Mouse (Mus musculus) limb, embryonic 15.5 days (tissue): Measurements from ENCODE around the gene Zfp78. TPM values are rescaled to one million over a fixed set of nuclear protein-coding genes. Genes with fewer than 3 reads are reported as not detected.
"Not testable (repeated sequence)": the region's sequence is repeated elsewhere in the genome, so short reads cannot be mapped to it uniquely, and the experiment has no call there.

ENCODE experiments used
- ATAC-seq: fragments of 200-750 bp; cut with Nextera tagmentation; 2 replicates; pipeline ENCODE4 v1.8.0; 2017; ENCODE audit warnings: low read depth, moderate TSS enrichment; ENCODE audit not compliant: insufficient number of reproducible peaks, low FRiP score, low TSS enrichment
- H3K27ac ChIP-seq: fragments of 300-500 bp; sonication (generic); 2 replicates; pipeline ENCODE4 v1.5.1; 2015; ENCODE audit warnings: moderate library complexity, mild to moderate bottlenecking, inconsistent platforms
- H3K27me3 ChIP-seq: fragments of 300-500 bp; sonication (generic); 2 replicates; pipeline ENCODE4 v1.6.1; 2015; ENCODE audit warnings: inconsistent platforms
- H3K36me3 ChIP-seq: fragments of 300-500 bp; sonication (generic); 2 replicates; pipeline ENCODE4 v1.6.1; 2015; ENCODE audit warnings: inconsistent platforms
- H3K4me1 ChIP-seq: fragments of 300-500 bp; sonication (generic); 2 replicates; pipeline ENCODE4 v1.6.1; 2015; ENCODE audit warnings: inconsistent platforms
- H3K4me2 ChIP-seq: fragments of 300-500 bp; sonication (generic); 2 replicates; pipeline ENCODE4 v1.6.1; 2015; ENCODE audit warnings: mild to moderate bottlenecking, inconsistent platforms
- H3K4me3 ChIP-seq: fragments of 300-500 bp; sonication (generic); 2 replicates; pipeline ENCODE4 v1.5.1; 2015; ENCODE audit warnings: mild to moderate bottlenecking, inconsistent platforms
- H3K9ac ChIP-seq: fragments of 300-500 bp; sonication (generic); 2 replicates; pipeline ENCODE4 v1.6.1; 2015; ENCODE audit warnings: inconsistent platforms
- H3K9me3 ChIP-seq: fragments of 300-500 bp; sonication (generic); 2 replicates; pipeline ENCODE4 v1.6.1; 2016; ENCODE audit warnings: inconsistent platforms
- WGBS: fragments of 180-500 bp; shearing (Covaris S2); methylation state at CpG from one replicate; pipeline ENCODE4 v1.1.7; 2015; 5-methylcytosine and 5-hydroxymethylcytosine counted together
- polyA plus RNA-seq: library from polyadenylated mRNA; unstranded; fragments of >200 nt; fragmentation: Nextera tagmentation; extraction: Ambion mirVana; gene quantifications from 2 replicates; pipeline ENCODE4 v1.2.1, GENCODE M21; 2015

The Zfp78 gene
- polyA plus RNA-seq, 1 experiment from 2014 or later = 2.9 TPM

DNA sequence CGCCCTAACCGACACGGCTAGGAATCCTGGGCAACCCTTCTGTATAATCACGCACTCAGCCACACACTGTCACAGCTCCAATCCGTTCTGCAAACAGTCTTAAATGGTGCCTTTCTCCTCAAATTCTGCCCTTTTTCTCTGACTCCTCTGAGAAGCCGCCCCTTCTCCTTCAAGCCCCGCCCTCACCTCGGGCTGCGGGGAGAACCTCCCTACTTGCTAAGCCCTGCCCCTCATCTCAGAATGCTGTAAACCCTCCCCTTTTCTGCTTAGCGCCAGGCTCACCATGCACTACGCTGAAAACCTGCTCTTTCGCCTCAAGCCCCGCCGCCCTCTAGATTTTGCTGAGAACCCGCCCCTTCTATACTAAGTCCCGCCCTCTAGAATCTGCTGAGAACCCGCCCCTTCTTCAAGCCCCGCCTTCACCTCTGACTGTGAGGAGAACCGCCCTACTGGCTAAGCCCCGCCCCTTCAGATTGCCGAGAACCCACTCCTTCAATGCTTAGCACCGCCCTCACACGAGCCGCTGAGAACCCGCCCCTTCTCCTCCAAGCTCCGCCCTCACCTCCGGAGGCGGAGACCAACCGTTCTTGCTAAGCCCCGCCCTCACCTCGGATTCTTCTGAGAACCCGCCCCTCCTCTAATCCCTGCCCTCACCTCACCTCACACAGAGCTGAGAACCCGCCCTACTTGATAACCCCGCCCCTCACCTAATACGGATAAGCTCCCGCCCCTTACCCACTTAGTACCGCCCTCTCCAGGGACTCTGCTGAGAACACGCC, 623 bp upstream of the Zfp78 start:
- peak overlapping the region; percentile 92 for H3K27ac ChIP-seq
- peak overlapping the region; percentile 31; the same call in 1 of the 2 replicates for H3K9ac ChIP-seq
- peak; percentile 94 for ATAC-seq
- no peaks in the 10 kb centered on the region for H3K36me3 ChIP-seq
- H3K4me1 ChIP-seq = no peaks in the 10 kb centered on the region
- WGBS = under 1% methylated on average over 38 of the region's 38 CpGs
- H3K9me3 ChIP-seq = no peaks in the 10 kb centered on the region
- peak overlapping the region; percentile 67 for H3K4me2 ChIP-seq
- H3K4me3 ChIP-seq = peak overlapping the region; percentile 61
- no peaks in the 10 kb centered on the region for H3K27me3 ChIP-seq

DNA sequence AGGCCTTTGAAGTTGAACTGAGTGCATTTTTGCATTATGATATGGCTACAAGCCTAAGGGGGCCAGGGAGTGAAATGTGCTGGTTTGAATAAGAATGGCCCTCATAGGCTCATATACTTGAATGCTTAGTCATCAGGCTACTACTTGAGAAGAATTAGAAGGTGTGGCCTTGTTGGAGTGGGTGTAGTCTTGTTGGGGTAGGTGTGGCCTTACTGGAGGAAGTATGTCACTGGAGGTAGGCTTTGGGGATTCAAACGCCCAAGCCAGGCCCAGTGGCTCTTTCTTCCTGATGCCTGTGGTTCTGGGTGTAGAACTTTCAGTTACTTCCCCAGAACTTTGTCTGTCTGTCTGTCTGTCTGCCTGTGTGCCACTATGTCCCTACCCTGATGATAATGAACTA, 1.7 kb downstream of the Zfp78 start:
- 58% methylated on average over 1 of the region's 1 CpGs for WGBS
- no peaks in the 10 kb centered on the region for H3K4me1 ChIP-seq
- H3K27ac ChIP-seq = no peak overlapping the region
- no peak for ATAC-seq
- H3K9ac ChIP-seq = no peak overlapping the region
- H3K36me3 ChIP-seq = no peaks in the 10 kb centered on the region
- H3K4me2 ChIP-seq = no peak overlapping the region
- H3K4me3 ChIP-seq = no peak overlapping the region
- H3K27me3 ChIP-seq = no peaks in the 10 kb centered on the region
- no peaks in the 10 kb centered on the region for H3K9me3 ChIP-seq

DNA sequence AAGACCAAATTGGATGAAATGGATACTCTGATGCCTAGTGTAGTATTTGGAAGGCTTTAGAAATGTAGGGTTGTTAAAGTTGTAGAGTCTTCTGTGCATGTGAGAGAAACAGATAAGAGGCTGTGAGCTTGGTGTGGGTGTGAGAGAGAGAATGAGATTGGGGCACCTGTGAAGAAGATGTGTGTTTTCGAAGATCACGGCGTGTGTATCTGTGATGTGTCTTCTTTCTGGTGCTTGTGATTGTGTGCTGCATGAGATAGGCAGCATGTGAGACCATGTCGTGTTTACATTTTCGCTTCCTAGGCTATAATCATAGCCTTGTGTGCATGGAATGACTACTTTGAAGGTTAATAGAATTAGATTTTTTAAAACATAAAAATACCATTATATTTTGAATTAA, 4.1 kb downstream of the Zfp78 start:
- no peak for ATAC-seq
- WGBS = 85% methylated on average over 5 of the region's 5 CpGs
- Histone ChIP-seq H3K27ac (no peak overlapping the region), H3K27me3 (no peaks in the 10 kb centered on the region), H3K4me2 (no peak overlapping the region), H3K4me1 (no peaks in the 10 kb centered on the region), H3K4me3 (no peak overlapping the region), H3K9me3 (no peaks in the 10 kb centered on the region), H3K36me3 (0 out of 2 replicates have a peak, but pooled peaks cover under 1% of the 10 kb centered on the region), H3K9ac (no peak overlapping the region)

DNA sequence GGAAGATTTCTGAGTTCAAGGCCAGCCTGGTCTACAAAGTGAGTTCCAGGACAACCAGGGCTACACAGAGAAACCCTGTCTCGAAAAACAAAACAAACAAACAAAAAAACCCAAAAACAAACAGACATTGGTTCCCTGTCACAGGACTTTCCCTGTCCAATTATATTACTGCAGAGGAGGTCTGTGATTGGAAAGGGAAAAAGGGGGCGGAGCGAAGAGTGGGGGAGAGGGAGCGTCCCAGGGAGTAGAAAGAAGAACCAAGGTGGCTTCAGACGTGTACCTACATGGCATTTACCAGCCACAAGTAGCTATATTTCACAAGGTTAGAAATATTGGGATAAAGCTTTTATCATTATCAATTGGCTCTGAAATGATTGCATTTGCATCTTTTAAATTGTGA, 5.1 kb downstream of the Zfp78 start:
- ATAC-seq, H3K9me3 ChIP-seq, H3K27ac ChIP-seq, H3K36me3 ChIP-seq, H3K9ac ChIP-seq, H3K4me2 ChIP-seq, H3K4me3 ChIP-seq, H3K4me1 ChIP-seq, H3K27me3 ChIP-seq: not testable (repeated sequence)
- 79% methylated on average over 5 of the region's 5 CpGs for WGBS

DNA sequence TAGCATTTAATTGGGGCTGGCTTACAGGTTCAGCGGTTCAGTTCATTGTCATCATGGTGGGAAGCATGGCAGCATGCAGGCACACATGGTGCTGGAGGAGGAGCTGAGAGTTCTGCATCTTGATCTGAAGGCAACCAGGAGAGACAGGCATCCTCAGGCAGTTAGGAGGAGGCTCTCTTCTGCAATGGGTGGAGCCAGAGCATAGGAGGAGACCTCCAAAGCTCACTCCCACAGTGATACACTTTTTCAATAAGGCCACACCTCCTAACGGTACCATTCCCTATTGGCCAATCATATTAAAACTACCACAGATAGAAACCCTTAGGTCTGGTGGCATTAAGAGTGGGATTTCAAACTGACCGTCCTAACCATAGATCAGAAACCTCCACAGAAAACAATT, 6.4 kb downstream of the Zfp78 start:
- 0 out of 2 replicates have a peak, but pooled peaks cover 4% of the 10 kb centered on the region for H3K36me3 ChIP-seq
- no peak overlapping the region for H3K9ac ChIP-seq
- H3K27ac ChIP-seq = no peak overlapping the region
- ATAC-seq = no peak
- H3K4me3 ChIP-seq = no peak overlapping the region
- no peaks in the 10 kb centered on the region for H3K27me3 ChIP-seq
- H3K4me2 ChIP-seq = no peak overlapping the region
- 75% methylated on average over 3 of the region's 3 CpGs for WGBS
- H3K4me1 ChIP-seq = no peaks in the 10 kb centered on the region
- no peaks in the 10 kb centered on the region for H3K9me3 ChIP-seq

DNA sequence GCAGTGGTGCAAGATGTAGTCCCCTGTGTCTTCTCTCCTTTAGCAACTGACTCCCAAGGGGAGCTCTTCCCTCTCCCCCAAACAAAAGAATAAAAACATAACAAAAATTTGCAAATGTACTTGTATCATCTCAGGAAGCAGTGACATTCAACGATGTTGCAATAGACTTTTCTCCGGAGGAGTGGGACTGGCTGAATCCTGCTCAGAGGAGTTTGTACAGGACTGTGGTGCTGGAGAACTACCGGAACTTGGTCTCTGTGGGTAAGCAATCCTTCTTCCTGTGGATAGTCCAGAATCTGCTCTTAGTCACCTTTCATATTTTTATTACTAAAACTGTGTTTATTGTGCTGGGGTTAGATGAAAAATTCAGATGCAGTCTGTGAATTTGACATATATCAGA, 9.9 kb downstream of the Zfp78 start:
- no peak overlapping the region for H3K27ac ChIP-seq
- no peaks in the 10 kb centered on the region for H3K4me1 ChIP-seq
- no peaks in the 10 kb centered on the region for H3K27me3 ChIP-seq
- H3K9me3 ChIP-seq = no peaks in the 10 kb centered on the region
- no peak for ATAC-seq
- 0 out of 2 replicates have a peak, but pooled peaks cover 4% of the 10 kb centered on the region for H3K36me3 ChIP-seq
- 91% methylated on average over 3 of the region's 3 CpGs for WGBS
- no peak overlapping the region for H3K4me2 ChIP-seq
- no peak overlapping the region for H3K4me3 ChIP-seq
- no peak overlapping the region for H3K9ac ChIP-seq

DNA sequence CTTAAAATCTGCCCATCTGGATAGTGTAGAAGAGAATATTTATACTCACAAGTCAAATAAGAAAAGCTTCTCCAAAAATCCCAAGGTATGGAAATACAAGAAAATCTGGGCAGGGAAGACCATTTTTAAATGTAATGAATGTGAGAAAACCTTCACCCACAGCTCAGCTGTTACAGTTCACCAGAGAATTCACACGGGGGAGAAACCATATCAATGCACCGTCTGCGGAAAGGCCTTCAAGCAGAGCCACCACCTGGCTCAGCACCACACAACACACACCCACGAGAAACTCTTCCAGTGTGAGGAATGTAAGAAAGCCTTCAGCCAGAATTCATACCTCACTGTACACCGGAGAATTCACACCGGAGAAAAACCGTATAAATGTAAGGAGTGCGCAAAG, 15.4 kb downstream of the Zfp78 start:
- no peak overlapping the region for H3K9ac ChIP-seq
- H3K4me2 ChIP-seq = no peak overlapping the region
- ATAC-seq = no peak
- 81% methylated on average over 8 of the region's 8 CpGs for WGBS
- H3K36me3 ChIP-seq = peaks cover 3% of the 10 kb centered on the region; the same call in 1 of the 2 replicates
- H3K4me3 ChIP-seq = no peak overlapping the region
- H3K4me1 ChIP-seq = peaks cover 10% of the 10 kb centered on the region
- H3K27me3 ChIP-seq = no peaks in the 10 kb centered on the region
- no peaks in the 10 kb centered on the region for H3K9me3 ChIP-seq
- H3K27ac ChIP-seq = no peak overlapping the region

DNA sequence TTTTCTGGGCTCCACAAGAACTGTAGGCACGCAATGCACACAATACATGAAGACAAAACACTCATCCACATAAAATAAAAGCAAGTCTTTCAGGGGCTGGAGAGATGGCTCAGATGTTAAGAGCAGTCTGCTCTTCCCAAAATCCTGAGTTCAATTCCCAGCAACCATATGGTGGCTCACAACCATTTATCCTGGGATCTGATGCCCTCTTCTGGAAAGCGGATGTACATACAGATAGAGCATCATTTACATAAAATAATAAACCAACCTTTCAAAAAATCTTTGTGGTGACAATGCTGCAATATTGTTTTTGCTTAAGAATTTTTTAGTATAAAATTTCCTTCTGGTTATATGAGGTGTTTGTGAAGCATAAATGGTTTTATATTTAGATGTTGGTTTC, 18.4 kb downstream of the Zfp78 start:
- Histone ChIP-seq H3K4me1 (peaks cover 14% of the 10 kb centered on the region), H3K27ac (no peak overlapping the region), H3K9ac (no peak overlapping the region), H3K27me3 (no peaks in the 10 kb centered on the region), H3K4me3 (no peak overlapping the region), H3K4me2 (no peak overlapping the region), H3K9me3 (no peaks in the 10 kb centered on the region), H3K36me3 (peaks cover 3% of the 10 kb centered on the region; the same call in 1 of the 2 replicates)
- ATAC-seq = no peak
- whole genome bisulfite sequencing = 83% methylated on average over 2 of the region's 2 CpGs

DNA sequence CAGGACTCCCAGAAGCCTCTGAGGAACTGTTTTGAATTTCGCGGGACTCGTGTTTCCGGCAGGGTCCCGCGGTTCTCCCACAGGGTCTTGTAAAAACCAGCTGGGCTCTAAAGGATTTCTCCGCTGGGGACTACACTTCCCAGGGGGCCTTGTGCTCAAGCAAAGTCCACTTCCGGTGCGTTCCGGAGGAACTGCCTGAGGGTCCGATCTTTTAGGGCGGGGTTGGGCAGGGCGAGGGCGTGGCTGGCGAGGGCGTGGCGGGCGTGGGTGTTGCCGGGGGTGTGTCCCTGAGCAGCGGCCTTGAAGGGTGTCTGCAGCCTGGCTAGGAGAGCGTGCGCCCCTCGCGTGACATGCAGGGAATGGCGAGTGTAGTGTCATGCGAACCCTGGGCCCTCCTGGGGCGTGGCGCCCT, 20.0 kb downstream of the Zfp78 start, which contains the start of gene Zfp28:
TSS of gene Zfp28 (plus strand) at position 252 of the 412 bp plus-strand sequence.
- ATAC-seq = peak; percentile 96
- under 1% methylated on average over 28 of the region's 28 CpGs for WGBS
- H3K9ac ChIP-seq = peak within 1 kb of the TSS; percentile 61
- peak within 1 kb of the TSS; percentile 27; the same call in 1 of the 2 replicates for H3K27ac ChIP-seq
- H3K4me3 ChIP-seq = peak within 1 kb of the TSS; percentile 67
- H3K27me3 ChIP-seq = no peaks in the 10 kb centered on the region
- peak within 1 kb of the TSS; percentile 86 for H3K4me2 ChIP-seq
- no peaks in the 10 kb centered on the region for H3K9me3 ChIP-seq
- H3K36me3 ChIP-seq = peaks cover 10% of the 10 kb centered on the region
- peaks cover 14% of the 10 kb centered on the region for H3K4me1 ChIP-seq

DNA sequence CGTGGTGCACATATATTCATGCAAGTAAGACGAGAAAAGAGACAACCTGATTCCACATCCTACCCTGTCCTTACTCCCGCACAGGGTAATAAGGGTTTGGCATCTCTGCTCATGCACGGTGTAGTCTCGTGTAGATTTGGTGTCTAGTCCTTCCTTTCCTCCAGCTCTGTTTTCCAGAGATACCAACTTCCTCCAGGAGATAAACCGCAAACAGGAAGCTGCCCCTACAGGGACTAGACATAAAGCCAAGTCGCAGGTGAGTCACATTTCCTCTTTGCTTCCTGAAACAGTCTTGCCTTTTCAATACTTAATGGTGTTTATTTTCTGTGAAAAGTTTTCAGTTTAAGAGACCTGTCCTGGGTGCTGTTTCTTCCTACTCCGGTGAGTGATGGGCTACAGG, 20.9 kb downstream of the Zfp78 start:
- Histone ChIP-seq H3K27me3 (no peaks in the 10 kb centered on the region), H3K4me2 (peak overlapping the region; percentile 86), H3K9ac (no peak overlapping the region), H3K4me1 (peaks cover 14% of the 10 kb centered on the region), H3K27ac (no peak overlapping the region), H3K36me3 (peaks cover 7% of the 10 kb centered on the region; the same call in 1 of the 2 replicates), H3K4me3 (peak overlapping the region; percentile 67), H3K9me3 (no peaks in the 10 kb centered on the region)
- 72% methylated on average over 8 of the region's 8 CpGs for WGBS
- no peak for ATAC-seq

DNA sequence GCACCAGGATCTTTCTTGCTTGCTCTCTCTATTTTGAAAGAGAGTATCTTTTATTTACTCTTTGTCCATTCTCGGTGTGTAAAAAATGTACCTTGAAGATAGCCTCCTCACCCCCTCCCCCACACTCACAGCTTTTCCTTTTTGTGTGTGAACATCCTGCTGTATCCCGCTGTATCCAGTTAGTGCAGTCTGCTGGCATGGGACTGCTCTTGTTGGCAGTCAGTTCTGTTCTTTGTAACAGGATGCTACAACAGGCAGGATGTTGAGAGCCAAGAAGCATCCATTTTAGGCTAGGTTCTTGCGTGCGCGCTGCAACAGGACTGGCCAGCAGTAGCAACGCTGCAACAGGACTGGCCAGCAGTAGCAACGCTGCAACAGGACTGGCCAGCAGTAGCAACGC, 23.9 kb downstream of the Zfp78 start:
- WGBS = 95% methylated on average over 8 of the region's 8 CpGs
- no peak overlapping the region for H3K4me3 ChIP-seq
- H3K9me3 ChIP-seq = no peaks in the 10 kb centered on the region
- H3K27ac ChIP-seq = no peak overlapping the region
- H3K4me1 ChIP-seq = peaks cover 14% of the 10 kb centered on the region
- ATAC-seq = no peak
- no peak overlapping the region for H3K9ac ChIP-seq
- no peaks in the 10 kb centered on the region for H3K27me3 ChIP-seq
- H3K4me2 ChIP-seq = no peak overlapping the region
- H3K36me3 ChIP-seq = peaks cover 33% of the 10 kb centered on the region

DNA sequence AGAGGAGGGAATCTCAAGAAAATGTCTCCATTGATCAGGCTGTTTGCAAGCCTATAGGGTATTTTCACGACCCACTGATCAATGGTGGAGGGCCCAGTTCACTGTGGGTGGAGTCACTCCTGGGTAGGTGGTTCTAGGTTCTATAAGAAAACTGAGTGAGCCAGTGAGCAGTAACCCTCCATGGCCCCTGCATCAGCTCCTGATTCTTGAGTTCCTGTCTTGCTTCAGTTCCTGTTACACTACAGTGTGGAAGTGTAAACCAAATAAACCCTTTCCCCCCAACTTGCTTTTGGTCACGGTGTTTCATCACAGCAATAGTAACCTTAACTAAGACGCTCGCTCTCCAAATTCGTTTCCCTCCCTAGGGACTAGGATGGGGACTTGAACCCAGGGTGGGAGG, 25.9 kb downstream of the Zfp78 start:
- Histone ChIP-seq H3K4me2 (no peak overlapping the region), H3K27me3 (no peaks in the 10 kb centered on the region), H3K4me1 (no peaks in the 10 kb centered on the region), H3K4me3 (no peak overlapping the region), H3K36me3 (peaks cover 51% of the 10 kb centered on the region), H3K9me3 (no peaks in the 10 kb centered on the region), H3K27ac (no peak overlapping the region), H3K9ac (no peak overlapping the region)
- ATAC-seq = no peak
- 84% methylated on average over 5 of the region's 5 CpGs for WGBS
